Mouse (Mus musculus): ENCODE data around the gene Cfap97d1.

Gene Cfap97d1

DNA sequence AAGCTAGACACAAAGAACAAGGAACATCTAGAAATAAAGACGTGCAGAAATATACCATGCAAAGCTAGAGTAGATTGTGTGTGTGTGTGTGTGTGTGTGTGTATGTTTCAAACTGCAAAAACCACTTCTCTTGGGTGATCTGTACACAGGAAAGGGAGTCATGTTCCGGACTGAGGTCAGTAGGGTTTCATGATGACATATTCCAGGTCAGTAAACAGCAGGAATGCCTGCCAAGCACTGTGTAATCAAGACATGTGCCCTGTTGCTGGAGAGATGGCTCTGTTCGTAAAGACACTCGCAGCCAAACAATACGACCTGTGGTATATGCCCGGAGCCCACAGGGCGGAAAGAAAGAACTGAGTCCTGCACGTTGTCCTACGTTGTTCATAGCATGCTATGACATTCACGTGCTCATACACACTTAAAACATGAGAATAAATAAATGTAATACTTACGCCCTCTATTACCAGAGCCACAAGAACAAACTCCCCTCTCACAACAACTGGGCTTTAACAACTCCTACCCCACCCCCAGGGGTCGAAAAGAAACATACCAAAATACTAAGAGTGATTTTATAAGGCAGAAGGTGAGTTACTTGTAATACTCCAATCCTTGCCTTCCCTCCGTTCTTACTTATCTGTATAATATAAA, 55.5 kb downstream of the Cfap97d1 start:
- no peak for DNase-seq

DNA sequence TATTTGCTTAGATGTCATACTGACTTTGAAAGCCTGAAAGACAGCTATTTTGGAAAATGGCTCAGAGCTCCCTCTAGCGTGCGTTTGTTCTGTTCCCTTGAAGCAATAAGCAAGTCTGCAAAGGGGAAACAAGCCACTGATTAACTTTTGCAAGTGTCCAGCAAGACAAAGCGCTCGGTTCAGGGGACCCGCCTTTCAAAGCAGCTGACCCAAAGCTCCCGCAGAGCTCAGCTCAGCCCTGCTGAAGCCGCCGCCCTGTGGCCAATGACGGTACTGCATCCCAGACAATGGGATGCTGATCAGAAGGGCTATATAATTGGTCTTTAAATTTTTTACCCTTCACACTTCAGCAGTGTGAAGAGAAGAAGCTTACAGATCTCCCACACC, 56.1 kb downstream of the Cfap97d1 start:
- DNase-seq: peak; percentile 83 to 84

DNA sequence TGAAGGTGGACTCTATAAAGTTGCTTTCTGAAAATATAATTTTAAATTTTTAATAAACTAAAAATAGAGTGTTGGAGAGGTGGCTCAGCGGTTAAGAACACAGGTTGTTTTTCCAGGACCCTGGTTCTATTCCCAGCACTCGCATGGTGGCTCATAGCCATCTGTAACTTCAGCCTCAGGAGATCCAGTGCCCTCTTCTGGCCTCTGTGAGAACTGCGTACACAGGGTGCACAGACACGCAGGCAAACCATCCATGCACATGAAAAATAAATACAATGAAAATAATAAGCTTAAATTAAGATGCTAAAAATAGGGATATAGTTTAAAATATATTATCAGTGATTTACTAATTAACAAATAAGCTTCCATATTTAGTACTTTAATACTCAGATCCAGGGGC, 56.6 kb downstream of the Cfap97d1 start:
- DNase-seq: peak in 1 of 2 experiments; percentile 19

DNA sequence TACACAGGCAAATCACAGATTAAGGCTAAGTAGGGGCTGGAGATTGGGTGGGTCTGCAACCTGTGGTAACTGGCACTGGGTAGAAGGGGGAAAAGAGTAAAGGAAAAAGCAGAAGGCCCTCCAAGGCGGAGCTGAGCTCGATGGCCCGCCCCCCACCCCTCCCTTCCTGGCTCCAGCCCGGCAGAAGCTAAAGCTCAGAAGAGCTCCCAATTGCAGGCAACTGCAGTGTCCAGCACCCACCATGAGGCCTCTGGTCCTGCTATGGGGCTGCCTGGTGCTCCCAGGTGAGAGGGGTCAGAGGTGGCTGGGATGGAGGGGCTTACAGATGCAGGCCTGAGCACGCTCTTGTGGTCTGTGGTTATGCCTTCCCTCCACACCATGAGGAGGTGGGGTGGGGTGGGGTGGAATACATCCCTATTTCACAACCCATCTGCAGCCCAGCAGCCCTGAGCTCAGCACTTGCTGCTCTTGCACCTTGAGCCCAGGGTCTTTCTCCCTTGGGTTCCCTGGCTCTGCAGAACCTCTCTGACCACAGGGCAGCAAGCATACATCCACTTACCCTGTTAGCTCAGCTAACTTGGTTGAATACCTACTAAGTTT, 57.4 kb downstream of the Cfap97d1 start, which contains the start of gene Cd300lg:
Cd300lg (plus strand) TSS at position 160 of the 600 bp plus-strand sequence.
- DNase-seq: no peak
